Mouse (Mus musculus): ENCODE measurements around the gene Cavin2. TPM values are rescaled to one million over a fixed set of nuclear protein-coding genes. Genes with fewer than 3 reads are reported as not detected.

The Cavin2 gene
- total RNA-seq, 2 experiments from 2014 or later, result 0.33 TPM; not detected in 1

DNA sequence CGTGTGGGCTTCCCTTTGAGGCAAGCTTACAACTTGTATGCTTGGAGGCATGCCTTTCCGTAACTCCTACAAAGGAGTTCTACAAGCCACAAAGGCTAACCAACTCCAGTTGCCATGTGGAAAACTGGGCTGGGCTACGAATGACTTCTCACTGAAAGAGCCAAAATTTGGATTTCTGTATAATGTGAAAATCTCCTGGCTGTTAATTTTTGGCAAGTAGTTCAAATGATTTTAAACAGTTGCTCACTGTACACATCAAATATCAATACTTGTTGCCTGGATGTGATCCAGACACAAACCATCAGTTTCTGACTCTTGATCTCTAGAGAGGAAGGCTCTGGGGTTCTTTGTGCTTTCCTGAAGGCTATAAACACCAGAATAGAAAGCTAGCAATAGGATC, 18.1 kb downstream of the Cavin2 start:
- no peak for ATAC-seq (ENCODE audit: poor library complexity, severe bottlenecking)

GRCm38 (mm10) chr1:51315476-51315875, 26.6 kb downstream of the Cavin2 start:
- no peak for ATAC-seq (ENCODE audit: poor library complexity, severe bottlenecking)

- no peak for ATAC-seq (ENCODE audit: poor library complexity, severe bottlenecking)
Observed at GRCm38 (mm10) chr1:51323506-51323905, 34.6 kb downstream of the Cavin2 start.

GRCm38 (mm10) chr1:51328541-51328940, 39.6 kb downstream of the Cavin2 start:
- no peak for ATAC-seq (ENCODE audit: poor library complexity, severe bottlenecking)

GRCm38 (mm10) chr1:51332986-51333385, 44.1 kb downstream of the Cavin2 start:
- no peak for ATAC-seq (ENCODE audit: poor library complexity, severe bottlenecking)

DNA sequence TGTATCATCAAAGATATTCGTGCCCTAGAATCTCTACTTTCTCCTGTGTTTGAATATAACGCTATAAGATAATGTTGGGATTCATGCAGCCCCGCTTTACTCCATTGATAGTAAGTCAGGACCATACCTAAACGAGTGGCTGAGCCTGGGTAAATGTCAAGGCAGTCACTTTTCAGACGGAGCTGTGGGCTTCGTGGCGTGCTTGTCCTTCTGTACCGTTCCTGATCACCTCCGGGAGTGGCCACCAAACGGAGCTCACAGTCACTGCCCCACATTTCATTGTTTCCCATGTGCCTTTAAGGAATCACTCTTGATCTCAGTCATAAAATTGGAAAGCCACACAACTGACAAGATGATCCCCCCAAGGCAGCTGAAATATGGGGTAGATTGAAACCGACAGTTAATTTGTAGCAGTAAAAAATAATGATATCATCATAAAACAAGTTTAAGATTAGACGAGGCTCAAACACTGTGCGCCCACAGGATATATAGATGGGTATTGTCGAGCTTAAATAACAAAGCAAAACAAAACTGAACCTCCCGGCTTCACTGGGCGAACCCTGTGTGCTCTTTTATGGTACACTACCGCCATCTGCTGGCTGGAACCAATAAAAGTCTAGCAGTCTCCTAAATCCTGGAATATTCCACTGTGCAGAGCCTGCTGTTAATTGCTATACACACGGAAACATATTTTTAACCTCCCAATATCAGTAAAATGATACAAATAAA, 44.8 kb downstream of the Cavin2 start:
- peak; percentile 77 for ATAC-seq (ENCODE audit: poor library complexity, severe bottlenecking)

GRCm38 (mm10) chr1:51334289-51334688, 45.4 kb downstream of the Cavin2 start:
- no peak for ATAC-seq (ENCODE audit: poor library complexity, severe bottlenecking)

GRCm38 (mm10) chr1:51335081-51335480, 46.2 kb downstream of the Cavin2 start:
- no peak for ATAC-seq (ENCODE audit: poor library complexity, severe bottlenecking)

GRCm38 (mm10) chr1:51344160-51344559, 55.2 kb downstream of the Cavin2 start:
- ATAC-seq (ENCODE audit: poor library complexity, severe bottlenecking), result no peak

GRCm38 (mm10) chr1:51347596-51347995, 58.7 kb downstream of the Cavin2 start:
- no peak for ATAC-seq (ENCODE audit: poor library complexity, severe bottlenecking)

DNA sequence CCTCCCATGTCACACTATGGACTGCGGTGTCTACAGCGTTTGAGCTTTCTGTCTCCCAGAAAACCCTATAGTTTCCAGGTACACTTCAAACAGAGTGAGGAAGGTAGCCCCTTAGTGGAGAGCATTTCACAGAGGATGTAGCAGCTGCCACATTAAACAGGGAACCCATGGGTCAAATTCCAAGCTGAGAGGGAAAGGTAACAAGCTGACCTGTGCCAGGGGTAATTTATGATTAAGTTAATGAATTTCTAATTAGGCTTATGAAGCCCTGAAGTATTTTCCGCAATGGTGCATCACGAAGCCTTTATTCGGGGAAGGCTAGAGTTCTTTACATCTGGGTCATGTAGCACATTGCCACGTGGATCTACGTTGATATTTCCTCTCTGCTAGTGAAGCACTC, 59.7 kb downstream of the Cavin2 start:
- no peak for ATAC-seq (ENCODE audit: poor library complexity, severe bottlenecking)

DNA sequence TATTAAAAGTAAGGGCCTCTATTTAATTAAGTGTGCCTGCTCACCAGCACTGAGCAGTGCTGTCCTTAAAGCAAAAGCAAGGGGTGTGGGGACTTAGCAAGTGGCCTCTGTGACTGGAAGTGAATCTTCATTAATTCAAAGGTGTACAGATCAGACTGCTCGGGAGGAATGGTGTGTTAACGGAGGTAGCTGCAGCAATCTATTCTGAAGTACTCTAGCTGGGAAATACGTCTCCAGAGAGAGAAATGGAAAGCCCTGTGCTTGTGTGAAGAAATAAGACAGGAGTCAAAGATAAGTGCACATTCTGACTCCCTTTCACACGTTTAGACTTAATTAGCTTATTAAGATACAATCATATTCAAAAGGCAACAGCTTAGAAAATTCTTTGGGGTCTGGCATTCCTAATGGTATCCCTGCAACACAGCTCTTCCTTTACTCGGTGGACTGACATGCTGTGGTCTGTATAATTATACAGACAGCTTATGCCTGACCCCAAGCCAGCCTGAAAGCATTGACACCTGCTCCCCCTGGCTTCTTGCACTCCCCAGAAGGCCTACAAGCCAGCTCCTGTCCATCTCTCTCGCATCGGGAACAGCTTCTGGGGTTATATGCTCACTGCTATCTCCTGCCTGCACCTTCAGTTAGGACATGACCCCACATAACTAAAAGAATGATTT, 60.5 kb downstream of the Cavin2 start:
- ATAC-seq (ENCODE audit: poor library complexity, severe bottlenecking), result no peak

Other genes starting within 250 kb of the Cavin2 start
- 95.3 and 107 TPM in 2 replicates for gene Nabp1, start 189.3 kb downstream of the Cavin2 start, total RNA-seq (2015)
- gene Nabp1, start 189.3 kb downstream of the Cavin2 start, total RNA-seq (2017), result 277 and 321 TPM in 2 replicates

All from megakaryocyte, adult 5-6 weeks (primary cell).